23 mouse cellular contexts compared by ENCODE assay signal in genomic region chr5:129558591-129558990, GRCm38 (mm10). TPM values are rescaled to one million over a fixed set of nuclear protein-coding genes. Genes with fewer than 3 reads are reported as not detected.
DNase-seq lines count a peak whose midpoint lies in the region; ATAC-seq lines count a peak whose summit lies in the region.
"Had no signal": no experiment of that assay in that cellular context is flagged by ENCODE, and none has a peak within 500 bp of the region (broad histone marks: within the 10 kb centered on the region; RNA-seq: fewer than 3 reads in every experiment).

No protein-coding gene starts in this region.

- H3K27ac ChIP-seq in forebrain, embryonic 16.5 days (ENCODE audit: low read length): 0 out of 2 replicates have a peak overlapping the region, but pooled peaks have one; percentile 8
- H3K27ac ChIP-seq in forebrain, embryonic 15.5 days (replicated peaks): no peak overlapping the region
- H3K27ac ChIP-seq in heart, embryonic 10.5 days: no peak overlapping the region
- H3K27ac ChIP-seq: embryonic facial prominence, embryonic 12.5 days; embryonic facial prominence, embryonic 15.5 days; heart, embryonic 15.5 days; hindbrain, embryonic 12.5 days; hindbrain, embryonic 15.5 days had no signal

- peak; percentile 17 to 28 for DNase-seq in heart, postnatal 10 days
- DNase-seq in heart, embryonic 10.5 days (ENCODE audit: low spot score): no peak
- DNase-seq in Muller cell, postnatal 12 days (ENCODE audit: inconsistent ontology term): peak; percentile 2
- no peak for DNase-seq in frontal cortex, adult 2 months (ENCODE audit: extremely low spot score in 1 of 2, low spot score in 1 of 2)
- DNase-seq: adrenal gland, postnatal 10 days; adrenal gland, postnatal 36 days; cerebellum, adult 18-20 months; cerebellum, adult 9-10 months; cerebellum, postnatal 14 days; gastrocnemius, postnatal 10 days; gastrocnemius, postnatal 36 days had no signal

- no peak overlapping the region for H3K4me3 ChIP-seq in forebrain, embryonic 16.5 days (replicated peaks; ENCODE audit: low read length)
- no peak overlapping the region for H3K4me3 ChIP-seq in forebrain, embryonic 15.5 days
- no peak overlapping the region for H3K4me3 ChIP-seq in heart, embryonic 10.5 days
- H3K4me3 ChIP-seq: embryonic facial prominence, embryonic 12.5 days; embryonic facial prominence, embryonic 15.5 days; forebrain, embryonic 12.5 days; heart, embryonic 12.5 days; heart, embryonic 15.5 days; hindbrain, embryonic 12.5 days; hindbrain, embryonic 15.5 days had no signal

- H3K27me3 ChIP-seq in forebrain, embryonic 16.5 days (replicated peaks; ENCODE audit: control insufficient read depth, insufficient read depth, low read length): no peaks in the 10 kb centered on the region
- no peaks in the 10 kb centered on the region for H3K27me3 ChIP-seq in forebrain, embryonic 15.5 days
- H3K27me3 ChIP-seq in heart, embryonic 10.5 days (ENCODE audit: insufficient read depth, poor library complexity, severe bottlenecking): no peaks in the 10 kb centered on the region
- H3K27me3 ChIP-seq: embryonic facial prominence, embryonic 12.5 days; embryonic facial prominence, embryonic 15.5 days; forebrain, embryonic 12.5 days; heart, embryonic 12.5 days; heart, embryonic 15.5 days; hindbrain, embryonic 12.5 days; hindbrain, embryonic 15.5 days; Patski had no signal

- no peak overlapping the region for H3K9ac ChIP-seq in forebrain, embryonic 16.5 days (replicated peaks; ENCODE audit: low read depth, low read length)
- H3K9ac ChIP-seq in forebrain, embryonic 15.5 days (replicated peaks): no peak overlapping the region
- H3K9ac ChIP-seq: embryonic facial prominence, embryonic 12.5 days; embryonic facial prominence, embryonic 15.5 days; forebrain, embryonic 12.5 days; heart, embryonic 12.5 days; heart, embryonic 15.5 days; hindbrain, embryonic 12.5 days; hindbrain, embryonic 15.5 days had no signal

- peaks cover 10% of the 10 kb centered on the region for H3K4me1 ChIP-seq in forebrain, embryonic 16.5 days (replicated peaks; ENCODE audit: control insufficient read depth, insufficient read depth, low read length)
- peaks cover 12% of the 10 kb centered on the region for H3K4me1 ChIP-seq in forebrain, embryonic 15.5 days
- no peaks in the 10 kb centered on the region for H3K4me1 ChIP-seq in heart, embryonic 10.5 days
- H3K4me1 ChIP-seq: embryonic facial prominence, embryonic 12.5 days; embryonic facial prominence, embryonic 15.5 days; forebrain, embryonic 12.5 days; heart, embryonic 12.5 days; heart, embryonic 15.5 days; hindbrain, embryonic 12.5 days; hindbrain, embryonic 15.5 days had no signal

- 71% methylated on average over 5 of the region's 5 CpGs for WGBS in forebrain, embryonic 16.5 days
- 77% methylated on average over 5 of the region's 5 CpGs for WGBS in forebrain, embryonic 15.5 days
- WGBS in heart, embryonic 10.5 days: 85% methylated on average over 5 of the region's 5 CpGs

- H3K4me2 ChIP-seq in forebrain, embryonic 16.5 days (ENCODE audit: low read length): no peak overlapping the region
- H3K4me2 ChIP-seq in forebrain, embryonic 15.5 days (replicated peaks): no peak overlapping the region
- H3K4me2 ChIP-seq: embryonic facial prominence, embryonic 12.5 days; embryonic facial prominence, embryonic 15.5 days; forebrain, embryonic 12.5 days; heart, embryonic 12.5 days; heart, embryonic 15.5 days; hindbrain, embryonic 12.5 days; hindbrain, embryonic 15.5 days had no signal

- intact Hi-C loops in heart, postnatal 10 days (cut with DNase I): no loop called here

- ATAC-seq in forebrain, embryonic 16.5 days: no peak
- ATAC-seq in forebrain, embryonic 15.5 days (replicated peaks): no peak
- ATAC-seq: intestine, postnatal 0 days; Patski had no signal

- H3K36me3 ChIP-seq in forebrain, embryonic 16.5 days (ENCODE audit: control insufficient read depth, insufficient read depth): peaks cover 59% of the 10 kb centered on the region
- H3K36me3 ChIP-seq in forebrain, embryonic 15.5 days: peaks cover 84% of the 10 kb centered on the region
- H3K36me3 ChIP-seq in heart, embryonic 10.5 days: peaks cover 94% of the 10 kb centered on the region

- H3K9me3 ChIP-seq in forebrain, embryonic 16.5 days (ENCODE audit: control insufficient read depth, low read length): no peaks in the 10 kb centered on the region
- no peaks in the 10 kb centered on the region for H3K9me3 ChIP-seq in forebrain, embryonic 15.5 days
- no peaks in the 10 kb centered on the region for H3K9me3 ChIP-seq in heart, embryonic 10.5 days
- H3K9me3 ChIP-seq: embryonic facial prominence, embryonic 12.5 days; embryonic facial prominence, embryonic 15.5 days; forebrain, embryonic 12.5 days; heart, embryonic 12.5 days; heart, embryonic 15.5 days; hindbrain, embryonic 12.5 days; hindbrain, embryonic 15.5 days had no signal

RNA-seq across cellular contexts. Expression of gene Mmp17, which starts 25.4 kb away (rescaled TPM):
- 17.7 and 20.2 TPM in 2 replicates for polyA plus RNA-seq in forebrain, embryonic 16.5 days (2015; fragmentation: Nextera tagmentation; extraction: Ambion mirVana)
- polyA plus RNA-seq in forebrain, embryonic 15.5 days (2015; fragmentation: Nextera tagmentation; extraction: Ambion mirVana): 17.9 and 20.2 TPM in 2 replicates
- total RNA-seq in heart, postnatal 10 days (2021): 1 to 10 TPM in 1 of 2 experiments, under 1 TPM in 1; 0.89 to 1.7 TPM
- 0.71 and 1.3 TPM in 2 replicates for polyA plus RNA-seq in heart, embryonic 10.5 days (2016; fragmentation: Nextera tagmentation; extraction: Ambion mirVana)
- polyA plus RNA-seq in frontal cortex, adult 2 months (2012; rRNA removed): 57.6 and 68.4 TPM in 2 replicates
- total RNA-seq: granulocyte monocyte progenitor cell, adult 5-6 weeks had no signal

RNA-seq across cellular contexts. Expression of gene Sfswap, which starts 57.6 kb away (rescaled TPM):
- 55.4 and 56.3 TPM in 2 replicates for polyA plus RNA-seq in forebrain, embryonic 16.5 days (2015; fragmentation: Nextera tagmentation; extraction: Ambion mirVana)
- polyA plus RNA-seq in forebrain, embryonic 15.5 days (2015; fragmentation: Nextera tagmentation; extraction: Ambion mirVana): 61.0 and 61.7 TPM in 2 replicates
- 10 to 100 TPM; 48.7 to 50.1 TPM for total RNA-seq in heart, postnatal 10 days (2021)
- polyA plus RNA-seq in heart, embryonic 10.5 days (2016; fragmentation: Nextera tagmentation; extraction: Ambion mirVana): 27.7 and 40.3 TPM in 2 replicates
- 153 and 160 TPM in 2 replicates for polyA plus RNA-seq in frontal cortex, adult 2 months (2012; rRNA removed)

Comparison
In these comparisons a context has a peak if more than half of its experiments do, and no peak if none do; other contexts are left out.
1. DNase-seq: peak in heart, postnatal 10 days (2 of 2) and Muller cell, postnatal 12 days (single experiment); none in heart, embryonic 10.5 days (single experiment) and frontal cortex, adult 2 months (0 of 2).